Mouse (Mus musculus) kidney, adult 8-10 months (tissue): ENCODE measurements around the gene Zfp512b.

Source experiments
- DNase-seq, 2 experiments: peaks; one replicate each; pipeline ENCODE4 v3.0.0; 2022

The Zfp512b gene

DNA sequence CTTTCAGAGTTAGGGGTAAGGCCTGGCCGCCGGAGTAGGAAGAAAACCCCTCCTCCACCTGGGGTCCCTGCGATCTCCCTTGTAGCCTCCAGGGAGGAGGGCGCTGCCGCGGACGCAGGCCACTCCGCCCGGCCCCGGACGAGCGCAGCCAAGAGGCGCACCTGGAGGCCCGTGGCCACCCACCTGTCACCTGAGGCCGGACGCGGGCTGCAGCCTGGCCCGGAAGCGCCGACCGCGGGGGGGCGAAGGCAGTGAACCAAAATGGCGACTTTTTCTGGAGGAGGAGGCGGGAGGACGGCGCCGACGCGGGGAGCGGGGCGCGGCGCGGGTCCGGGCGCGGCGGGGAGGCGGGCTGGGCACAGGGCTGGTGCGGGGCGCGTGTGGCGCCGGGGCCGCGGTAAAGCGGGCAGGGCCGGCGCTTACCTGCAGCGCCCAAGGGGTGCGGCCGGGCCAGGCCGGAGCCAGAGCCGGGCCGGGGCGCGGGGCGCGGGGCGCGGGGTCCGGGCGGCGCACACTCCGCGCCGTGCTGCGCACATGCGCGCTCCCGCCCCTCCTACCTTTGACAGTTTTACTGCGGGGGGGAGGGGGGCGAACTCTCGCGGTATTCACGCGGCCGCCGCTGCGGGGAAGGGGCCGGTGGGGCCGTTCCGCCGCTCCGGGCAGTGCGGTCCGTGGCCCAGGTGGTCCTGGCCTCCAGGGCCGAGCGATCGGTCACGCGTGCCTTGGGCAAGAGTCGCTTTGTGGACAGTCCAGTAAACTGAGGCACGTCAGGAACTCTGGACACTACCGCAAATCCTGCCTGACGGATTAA, at the start of gene Zfp512b:
Zfp512b (minus strand) TSS at position 573 of the 811 bp plus-strand sequence.
- peak; percentile 53 to 67 for DNase-seq

DNA sequence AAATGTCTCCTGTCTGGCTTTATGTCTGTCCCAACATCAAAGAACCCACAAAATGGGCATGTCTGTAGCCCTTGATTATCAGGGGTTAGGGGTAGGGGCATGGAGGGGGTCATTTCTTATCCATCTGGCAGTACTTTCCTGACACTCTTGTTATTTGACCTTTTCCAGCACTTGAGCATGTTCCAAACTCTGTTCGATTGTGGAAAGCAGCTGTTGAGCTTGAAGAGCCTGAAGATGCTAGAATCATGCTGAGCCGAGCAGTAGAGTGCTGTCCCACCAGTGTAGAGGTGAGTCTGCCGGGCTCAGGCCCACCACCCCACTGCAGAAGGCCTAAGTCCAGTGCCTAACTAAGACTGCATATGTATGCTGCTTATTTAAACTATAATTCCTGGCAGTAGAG, 43.3 kb upstream of the Zfp512b start:
- no peak for DNase-seq

DNA sequence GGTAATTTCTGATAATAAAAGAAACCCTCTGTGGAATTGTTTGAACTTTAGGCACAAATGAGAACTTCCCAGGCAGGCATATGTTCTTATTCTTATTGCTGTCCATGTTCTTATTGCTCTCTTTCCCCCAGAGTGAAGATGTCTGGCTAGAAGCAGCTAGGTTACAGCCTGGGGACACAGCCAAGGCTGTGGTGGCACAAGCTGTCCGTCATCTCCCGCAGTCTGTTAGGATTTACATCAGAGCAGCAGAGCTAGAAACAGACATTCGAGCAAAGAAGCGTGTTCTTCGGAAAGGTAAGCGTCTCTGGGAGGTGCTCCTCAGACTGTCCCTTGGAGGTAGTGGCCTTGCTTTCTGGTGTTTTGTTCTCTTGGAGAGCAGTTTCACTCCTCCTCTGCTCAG, 40.0 kb upstream of the Zfp512b start:
- no peak for DNase-seq

DNA sequence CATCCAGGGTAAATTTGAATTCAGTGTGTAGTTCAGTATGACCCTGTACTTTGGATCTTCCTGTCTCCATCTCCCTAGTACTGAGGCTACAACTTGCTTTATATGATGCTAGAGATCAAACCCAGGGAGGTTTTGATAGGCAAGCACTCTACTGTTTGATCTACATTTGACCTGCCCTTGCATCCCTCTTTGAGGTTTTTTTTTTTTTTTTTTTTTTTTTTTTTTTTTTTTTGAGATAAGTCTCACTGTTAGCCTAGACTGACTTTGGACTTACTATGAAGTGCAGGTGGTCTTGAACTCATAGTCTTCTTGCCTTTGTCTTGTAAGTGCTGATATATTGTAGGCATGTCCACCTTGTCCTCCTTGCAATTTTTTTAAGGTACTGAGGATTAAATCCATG, 35.9 kb upstream of the Zfp512b start:
- DNase-seq, result no peak

DNA sequence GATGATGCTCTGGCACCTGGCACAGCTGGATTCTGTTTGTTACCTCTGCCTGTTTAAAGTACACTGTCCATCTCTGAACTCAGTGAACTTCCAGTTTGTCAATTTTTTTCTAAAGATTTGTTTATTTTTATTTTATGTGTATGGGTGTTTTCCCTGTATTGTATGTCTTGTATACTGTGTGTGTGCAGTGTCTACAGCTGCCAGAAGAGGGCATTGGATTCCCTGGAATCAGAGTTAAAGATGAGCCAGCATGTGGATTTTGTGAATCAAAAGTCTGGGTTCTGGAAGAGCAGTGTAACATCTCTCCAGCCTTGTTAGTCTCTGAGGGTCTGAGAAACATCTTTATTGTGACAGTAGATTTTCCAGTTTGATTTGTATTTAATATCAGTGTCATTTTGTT, 30.8 kb upstream of the Zfp512b start:
- DNase-seq, result peak; percentile 7 to 35

DNA sequence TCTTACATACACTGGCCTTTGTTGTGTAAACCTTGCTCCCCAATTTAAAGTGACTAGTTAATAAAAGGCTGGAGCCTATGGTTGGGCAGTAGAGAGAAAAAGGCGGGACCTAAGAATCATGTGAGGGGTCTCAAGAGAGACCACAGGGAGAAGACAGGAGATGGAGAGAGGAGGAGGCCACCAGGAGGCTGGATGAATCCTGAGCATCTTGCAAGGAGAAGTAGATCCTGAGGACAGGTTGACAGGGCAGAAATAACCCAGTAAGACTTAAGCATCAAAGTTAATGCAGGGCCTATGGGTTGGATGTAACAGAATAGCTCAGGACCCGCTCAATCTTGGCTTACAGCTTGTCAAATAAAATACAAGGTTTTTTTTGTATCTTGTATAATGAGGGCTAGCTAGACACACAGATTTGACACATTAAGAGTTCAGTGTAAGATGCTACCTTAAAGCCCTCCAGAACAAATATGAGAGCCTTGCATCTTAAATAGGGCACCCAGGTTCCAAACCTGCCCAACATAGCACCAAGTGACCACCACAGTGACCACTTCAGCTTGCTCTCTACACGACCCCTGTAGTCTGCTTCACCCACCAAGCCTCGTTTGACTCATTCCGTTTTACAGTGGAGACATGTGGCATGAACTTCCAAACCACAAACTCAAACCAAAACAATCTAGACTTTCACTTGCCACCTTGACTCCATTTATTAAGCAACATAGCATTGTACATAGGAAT, 26.3 kb upstream of the Zfp512b start:
- DNase-seq, result no peak

DNA sequence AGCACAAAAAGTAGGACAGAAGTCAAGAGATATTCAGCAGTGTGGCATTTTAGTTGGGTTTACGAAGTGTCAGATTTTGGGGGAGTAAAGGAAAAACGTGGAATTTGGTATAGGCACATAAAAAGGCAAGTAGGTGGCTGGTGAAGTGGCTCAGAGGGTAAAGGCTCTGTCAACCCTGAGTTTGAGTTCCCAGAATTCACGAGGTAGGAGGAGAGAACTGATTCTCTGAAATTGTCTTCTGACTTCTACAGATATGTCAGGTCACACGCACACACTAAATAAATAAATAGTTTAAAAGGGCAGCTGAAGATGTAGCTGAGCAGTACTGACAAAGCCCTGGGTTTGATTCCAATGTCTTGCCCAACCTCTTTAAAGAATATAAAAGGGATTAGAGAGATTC, 9.8 kb upstream of the Zfp512b start:
- no peak for DNase-seq

DNA sequence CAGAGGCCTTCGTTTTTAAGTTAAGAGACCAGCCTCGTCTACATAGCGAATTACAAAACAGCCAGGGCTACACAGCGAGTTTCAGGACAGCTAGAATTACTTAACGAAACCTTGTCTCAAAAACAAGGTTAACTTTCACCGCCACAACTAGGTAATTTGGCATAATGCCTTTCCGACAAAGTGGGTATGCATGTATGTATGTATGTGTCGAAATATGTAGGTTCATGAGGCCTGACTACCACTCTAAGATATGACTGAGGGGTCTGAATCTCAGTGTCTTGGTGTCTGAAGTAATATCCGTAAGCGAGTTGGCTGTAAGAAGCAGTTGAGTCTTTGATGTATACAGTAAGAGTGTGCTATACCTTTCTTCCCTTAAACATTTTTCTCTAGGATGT, 9.1 kb upstream of the Zfp512b start:
- no peak for DNase-seq

DNA sequence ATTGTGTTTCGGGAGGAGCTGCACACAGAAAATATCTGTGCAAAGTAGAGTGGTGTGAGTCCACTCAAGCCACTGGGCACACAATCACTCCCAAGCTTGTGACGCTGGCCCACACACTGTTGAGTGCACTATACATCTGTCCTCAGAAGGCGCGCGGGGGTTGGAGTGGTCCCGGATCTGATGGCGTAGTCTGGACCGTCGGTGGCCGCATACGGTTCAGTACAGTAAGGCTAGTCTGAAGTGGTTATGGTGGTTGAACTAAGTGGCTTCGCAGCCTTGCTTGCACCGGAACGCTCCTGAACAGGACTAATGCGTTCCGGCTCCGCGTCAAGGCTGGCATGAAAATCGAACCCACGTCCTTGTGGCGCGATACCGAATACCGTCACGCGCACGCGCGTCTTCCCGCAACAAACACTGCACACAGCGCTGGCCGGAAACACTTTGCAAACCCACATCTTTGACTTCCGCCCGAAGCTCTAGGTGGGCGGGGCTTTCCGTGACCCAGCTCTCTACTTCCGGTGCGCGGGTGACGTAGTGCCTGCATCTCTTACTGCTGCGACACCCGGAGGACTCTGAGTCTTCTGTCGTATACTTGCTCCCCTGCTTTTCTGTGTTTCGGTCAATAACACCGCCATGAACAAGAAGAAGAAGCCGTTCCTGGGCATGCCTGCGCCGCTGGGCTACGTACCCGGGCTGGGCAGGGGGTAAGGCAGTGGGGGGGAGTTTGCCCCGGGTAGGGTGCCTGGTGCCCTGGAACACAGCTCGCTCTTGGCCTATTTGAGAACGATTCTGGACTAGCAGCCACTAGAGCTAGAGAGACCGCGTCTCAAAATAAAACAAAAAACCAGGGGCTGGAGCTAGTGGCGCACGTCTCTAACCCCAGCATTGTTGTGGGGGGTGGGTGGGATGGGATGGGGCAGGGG, 8.5 kb upstream of the Zfp512b start:
- DNase-seq, result peak; percentile 96 to 98

DNA sequence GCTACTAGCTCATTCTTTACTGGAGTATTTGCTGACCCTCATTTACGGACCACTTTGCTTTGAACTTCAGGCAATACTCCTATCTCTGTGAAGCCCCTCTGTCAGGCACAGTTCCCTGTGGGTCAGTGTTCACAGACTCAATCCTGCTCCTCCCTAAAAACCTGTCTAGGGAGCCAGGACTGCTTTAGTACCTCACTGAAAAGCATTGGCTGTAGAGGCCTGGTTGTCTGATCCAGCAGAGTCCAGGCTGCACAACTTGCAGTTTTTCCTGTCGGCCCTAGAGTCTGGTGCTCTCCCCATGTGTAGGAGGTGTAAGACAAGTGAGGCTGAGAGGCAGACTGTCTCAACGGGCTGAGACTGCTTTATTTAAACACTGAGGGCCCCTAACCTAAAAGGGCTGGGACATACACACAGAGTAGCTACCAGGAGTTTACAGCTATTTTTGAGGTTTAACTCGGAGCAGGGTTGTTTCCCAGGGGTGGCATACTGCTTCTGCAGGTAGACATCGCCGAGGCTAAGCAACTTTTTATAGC, 7.7 kb upstream of the Zfp512b start:
- DNase-seq, result no peak

DNA sequence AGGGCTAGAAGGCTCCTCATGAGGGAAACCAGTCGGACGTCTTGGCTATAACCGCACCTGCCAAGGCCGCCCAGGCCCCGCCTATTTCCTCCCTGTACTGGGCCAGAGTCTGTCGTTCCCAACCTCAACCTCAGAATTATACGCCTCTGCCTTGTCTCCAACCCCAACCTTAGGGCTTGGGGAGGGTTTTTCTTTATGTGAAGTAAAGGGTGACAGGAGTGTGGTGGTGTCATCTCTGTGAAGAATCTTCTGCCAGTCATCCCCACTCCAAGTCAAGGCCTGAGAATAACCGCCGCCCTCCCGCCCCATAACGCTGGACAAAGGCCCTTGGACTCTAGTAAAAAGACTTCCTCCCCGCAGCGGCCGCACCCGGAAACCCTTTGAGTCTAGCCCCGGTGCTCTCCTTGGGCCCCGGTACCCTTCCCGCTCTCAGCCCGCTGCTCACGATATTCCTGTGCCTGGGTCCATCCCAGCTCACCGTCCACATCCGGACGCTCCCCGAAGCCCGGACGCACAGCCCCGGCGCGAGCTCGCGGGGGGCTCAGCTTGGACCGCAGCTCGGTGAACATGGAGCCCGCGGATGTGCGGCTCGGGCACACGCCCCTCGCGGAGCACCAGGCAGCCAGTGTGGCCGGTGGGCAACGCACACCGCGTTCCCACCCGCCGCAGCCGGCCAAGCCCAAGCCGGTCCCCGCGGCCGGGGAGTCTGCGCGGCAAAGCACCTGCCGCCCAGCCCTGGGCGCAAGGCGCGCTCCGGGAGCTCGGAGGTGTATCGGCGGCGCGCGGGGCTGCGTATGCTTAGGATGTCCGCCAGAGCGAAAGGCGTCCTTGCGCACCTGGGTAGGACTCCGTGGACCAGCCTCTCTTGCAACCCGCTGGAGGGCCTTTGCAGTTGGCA, 6.1 kb upstream of the Zfp512b start, which contains the start of gene Samd10:
Samd10 (minus strand) TSS at position 759 of the 898 bp plus-strand sequence.
- DNase-seq, result peak; percentile 60 to 71

DNA sequence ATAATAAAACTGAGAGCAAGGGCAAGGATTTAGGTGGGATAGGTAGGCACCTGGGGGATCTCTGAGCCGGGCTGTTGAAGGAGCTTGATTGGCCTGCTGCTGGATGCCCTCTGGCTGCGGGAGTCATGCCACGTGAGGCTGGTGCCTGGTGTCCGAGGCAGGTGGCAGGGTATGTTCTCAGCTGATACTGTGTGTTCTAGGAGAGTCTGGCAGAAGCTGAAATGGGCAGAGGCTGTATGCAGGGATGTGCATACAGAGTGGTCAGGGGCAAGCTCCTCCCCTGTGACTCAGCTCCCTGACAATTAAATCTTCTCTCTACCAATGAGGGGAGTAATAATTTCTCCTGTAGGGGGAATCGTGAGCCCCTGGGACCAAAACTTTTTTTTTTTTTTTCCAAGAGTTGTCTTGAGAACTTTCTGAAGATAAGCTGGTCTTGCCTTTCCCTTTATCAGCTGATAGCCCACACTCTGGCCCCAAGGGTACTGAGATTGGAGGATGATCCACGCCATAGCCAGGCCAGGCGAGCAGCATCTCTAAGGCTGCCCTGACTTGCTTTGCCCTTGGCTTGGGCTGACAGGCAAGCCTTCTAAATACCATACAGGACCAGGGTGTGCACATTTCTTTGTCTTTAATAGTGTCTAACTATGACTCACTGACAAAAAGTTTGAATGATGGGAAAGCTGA, 4.9 kb upstream of the Zfp512b start:
- DNase-seq, result no peak

DNA sequence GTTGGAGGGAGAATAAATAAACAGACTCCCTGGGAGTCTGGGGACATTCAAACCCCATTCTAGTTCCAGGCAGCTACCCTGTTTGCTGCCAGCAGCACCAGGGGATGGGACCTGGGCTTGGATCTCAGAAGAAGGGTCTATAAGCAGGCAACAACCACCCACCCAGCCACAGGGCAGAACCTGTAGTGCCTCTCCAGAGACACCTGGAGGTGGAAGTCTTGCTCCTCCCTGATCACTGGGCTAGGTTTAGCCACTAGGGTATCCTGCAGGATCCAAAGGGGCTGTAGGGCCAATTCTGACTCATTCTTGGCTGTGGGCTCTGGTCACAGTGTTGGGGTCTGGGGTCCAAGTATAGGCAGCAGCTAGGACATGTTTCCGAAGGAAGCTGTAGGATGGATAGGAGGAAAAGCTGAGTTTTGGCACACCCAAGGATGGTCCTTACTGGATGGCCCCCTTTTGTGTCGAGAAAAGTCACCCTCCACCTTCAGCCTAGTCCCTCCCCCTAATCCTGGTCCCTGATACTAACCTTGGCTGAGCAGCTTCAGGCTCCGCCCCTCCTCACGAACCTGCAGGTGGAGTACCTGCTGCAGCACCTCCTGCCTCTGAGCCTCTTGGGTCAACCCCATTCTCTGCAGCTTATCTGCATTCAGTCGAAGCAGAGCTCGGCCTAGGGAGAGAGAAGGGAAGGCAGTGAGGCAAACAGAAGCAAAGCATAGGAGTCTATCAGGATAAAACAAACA, 3.8 kb upstream of the Zfp512b start:
- no peak for DNase-seq

DNA sequence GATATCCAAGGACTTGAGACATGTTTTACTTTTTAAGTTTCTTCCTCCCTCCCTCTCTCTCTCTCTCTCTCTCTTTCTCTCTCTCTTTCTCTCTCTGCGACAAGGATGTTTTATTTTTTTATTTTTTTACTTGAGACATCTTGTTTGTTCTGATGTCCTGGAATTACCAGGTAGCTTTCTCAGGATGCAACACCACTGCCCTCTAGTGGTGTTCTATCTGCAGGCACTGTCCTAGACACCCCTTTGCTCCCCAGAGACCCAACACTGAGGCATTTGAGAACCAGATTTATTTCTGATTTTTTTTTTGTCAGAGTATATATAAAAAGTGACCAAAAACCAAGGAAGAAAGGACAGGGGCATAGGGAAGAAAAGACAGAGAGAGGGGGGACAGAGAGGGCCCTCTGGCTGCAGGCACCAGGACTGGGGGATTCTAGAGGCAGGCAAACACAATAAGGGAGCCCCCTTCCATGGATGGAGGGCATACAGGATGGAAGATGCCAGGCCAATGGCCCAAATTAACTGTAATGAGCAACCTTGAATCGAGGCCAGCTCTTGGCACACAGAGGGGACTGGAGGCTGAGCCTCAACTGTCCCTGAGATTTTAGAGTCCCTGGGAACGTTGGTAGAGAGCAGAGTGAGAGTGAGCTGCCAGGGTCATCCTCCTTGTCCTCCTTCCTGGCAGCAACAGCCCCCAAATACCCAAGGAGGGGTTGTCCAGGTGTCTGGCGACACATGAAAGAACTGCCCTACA, 2.5 kb upstream of the Zfp512b start:
- peak in 1 of 2 experiments; percentile 49 for DNase-seq

DNA sequence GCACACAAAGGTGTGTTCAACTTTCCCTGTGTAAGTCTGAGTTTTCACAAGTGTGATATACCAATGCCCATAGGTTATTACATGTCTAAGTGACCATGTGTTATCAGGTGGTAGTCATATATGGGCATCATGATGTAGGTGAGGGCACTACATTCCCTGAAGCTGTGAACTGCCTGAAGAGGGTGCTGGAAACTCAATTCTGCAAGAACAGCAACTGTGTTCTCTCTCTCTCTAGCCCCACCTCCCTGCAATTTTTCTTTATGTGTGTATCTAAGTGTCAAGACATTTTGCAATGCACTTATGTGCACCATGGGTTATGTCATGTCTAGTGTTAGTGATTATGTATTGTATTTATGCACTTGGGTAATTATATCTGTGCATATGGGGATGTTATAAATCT, 1.3 kb upstream of the Zfp512b start:
- DNase-seq, result no peak

DNA sequence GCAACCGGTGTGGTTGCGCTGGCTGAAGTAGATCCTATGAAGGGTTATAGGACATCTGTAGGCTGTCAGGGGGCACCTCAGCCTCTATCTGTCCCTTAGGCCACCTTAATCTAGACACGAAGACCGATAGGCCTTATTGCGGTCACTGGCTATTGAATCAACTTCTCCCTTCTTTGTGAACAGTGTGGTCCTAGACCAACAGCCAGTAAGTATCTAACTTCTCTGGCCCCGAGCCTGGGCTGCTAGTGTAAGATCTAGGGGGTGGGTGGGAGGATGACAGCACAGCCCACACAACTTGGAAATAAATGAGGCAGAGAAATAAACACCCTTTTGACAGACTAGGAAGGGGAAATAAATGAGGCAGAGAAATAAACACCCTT, 429 bp upstream of the Zfp512b start:
- DNase-seq, result no peak

DNA sequence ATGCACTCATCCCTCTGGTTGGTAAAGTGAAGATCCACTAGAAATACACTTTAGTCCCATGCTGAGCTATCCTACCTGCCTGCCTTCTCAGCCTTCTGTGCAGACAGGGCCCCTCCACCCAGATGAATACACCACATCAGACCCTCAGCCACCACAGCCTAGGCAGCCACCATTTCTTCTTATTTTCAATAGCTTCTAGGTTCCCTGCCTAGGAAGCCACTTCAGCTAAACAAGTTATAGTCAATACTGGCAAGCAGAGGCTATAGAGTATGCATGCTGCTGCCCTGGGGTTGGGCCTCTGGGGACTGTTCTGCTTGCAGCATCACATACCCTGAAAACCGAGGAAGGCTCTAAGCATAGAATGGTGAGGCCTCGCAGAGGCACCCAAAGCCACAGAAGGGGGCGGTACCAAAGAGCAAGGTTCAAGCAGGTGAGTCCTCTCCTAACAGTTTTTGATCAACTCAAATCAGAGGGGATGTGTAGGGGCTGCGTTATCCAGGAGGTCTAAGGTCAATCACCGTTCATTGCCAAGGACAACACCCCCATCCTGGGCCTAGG, 996 bp downstream of the Zfp512b start, which contains the start of gene Prpf6:
Prpf6 (plus strand) TSS at position 341 of the 558 bp plus-strand sequence.
- no peak for DNase-seq

DNA sequence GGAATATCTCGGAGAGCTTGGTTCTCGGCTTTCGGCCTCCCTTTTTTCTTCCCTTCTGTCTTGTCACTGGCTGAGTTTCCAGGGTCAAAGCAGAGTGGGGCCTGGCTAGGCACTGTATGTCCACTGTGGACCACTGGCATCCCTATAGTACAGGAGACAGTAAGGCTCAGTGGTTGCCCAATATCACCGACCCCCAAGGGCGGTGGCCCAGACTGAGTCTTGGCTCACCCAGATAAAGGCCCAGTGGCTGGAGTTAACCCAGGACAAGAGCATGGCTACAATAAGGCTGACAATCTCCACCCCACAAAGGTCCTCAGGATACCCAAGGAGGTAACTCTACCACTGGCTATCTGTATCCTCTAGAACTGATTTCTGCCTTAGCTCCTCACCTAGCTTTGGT, 2.1 kb downstream of the Zfp512b start:
- DNase-seq, result no peak

DNA sequence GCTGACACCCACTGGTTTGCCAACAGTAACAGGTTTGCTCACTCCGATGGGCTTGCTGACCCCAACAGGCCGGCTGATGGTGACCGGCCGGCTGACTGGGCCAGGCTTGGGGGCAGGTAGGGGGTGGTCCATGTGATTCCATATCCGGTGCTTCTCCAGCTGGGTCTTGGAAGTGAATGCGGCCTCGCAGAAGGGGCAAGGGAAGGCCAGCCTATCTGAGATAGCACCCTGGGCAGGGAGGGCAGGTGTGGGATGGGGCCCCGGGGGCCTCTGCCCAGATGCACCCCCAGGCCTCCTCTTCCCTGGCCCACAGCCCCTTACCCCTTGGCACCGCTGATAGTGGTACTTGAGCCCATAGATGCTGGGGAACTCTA, 2.9 kb downstream of the Zfp512b start:
- DNase-seq, result no peak
